Mouse (Mus musculus): ENCODE results near the gene Mtap. TPM values are rescaled to one million over a fixed set of nuclear protein-coding genes. Genes with fewer than 3 reads are reported as not detected.

Gene Mtap
- polyA plus RNA-seq, 1 experiment, result 2.5 TPM

DNA sequence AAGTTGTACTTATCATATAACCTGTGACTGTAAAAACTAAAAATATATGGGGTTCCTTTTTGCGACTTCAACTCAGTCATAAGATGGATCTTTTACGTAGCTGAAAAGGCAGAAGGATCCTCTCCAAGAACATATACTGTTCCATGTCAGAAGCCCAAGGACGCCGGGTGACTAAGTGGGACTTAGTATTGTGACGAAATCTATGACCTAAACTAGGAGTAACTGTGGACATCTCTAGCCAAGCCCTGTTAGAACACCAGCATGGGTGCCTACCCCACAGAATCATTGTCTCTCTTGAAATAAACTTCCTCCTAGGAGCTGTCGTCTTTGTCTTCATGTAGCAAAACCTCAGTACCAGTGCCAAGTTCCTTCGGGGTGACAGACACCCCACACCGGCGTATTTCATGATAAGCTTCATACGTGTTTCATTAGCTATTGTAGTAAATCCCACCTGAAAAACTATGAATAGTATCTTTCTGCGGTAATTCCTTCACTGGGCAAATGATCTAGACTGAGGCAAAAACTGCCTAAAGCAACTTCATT, 24.7 kb upstream of the Mtap start:
- H3K9me3 ChIP-seq, result no peaks in the 10 kb centered on the region
- H3K36me3 ChIP-seq (replicated peaks; ENCODE audit: low read length), result peaks cover 3% of the 10 kb centered on the region
- no peak for TF ChIP-seq GATA1 (IDR thresholded peaks at IDR 0.05; ENCODE audit: borderline replicate concordance, low read length)
- peaks cover 37% of the 10 kb centered on the region for H3K4me1 ChIP-seq
- H3K27me3 ChIP-seq (replicated peaks), result no peaks in the 10 kb centered on the region
- no peak overlapping the region for H3K4me3 ChIP-seq (replicated peaks)

DNA sequence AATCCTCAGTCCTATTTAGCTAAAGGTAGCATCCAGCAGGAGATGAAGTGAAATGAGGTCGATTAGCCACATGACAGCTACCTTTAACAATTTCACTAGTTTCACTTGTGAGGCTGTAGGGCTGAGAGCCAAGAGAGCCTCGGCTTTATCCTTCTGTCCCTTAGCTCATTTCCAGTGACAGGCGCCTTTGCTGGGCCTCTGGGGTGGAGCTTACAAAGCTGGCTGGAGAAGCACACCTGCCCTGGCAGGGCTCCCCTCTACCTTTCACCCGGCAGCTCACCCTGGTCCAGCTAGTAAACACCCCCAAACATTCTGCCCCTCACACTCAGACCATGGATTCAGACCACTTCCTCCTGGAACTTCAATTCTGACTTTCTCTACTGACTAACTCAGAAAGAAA, 24.1 kb upstream of the Mtap start:
- Histone ChIP-seq H3K27me3 (replicated peaks) (no peaks in the 10 kb centered on the region), H3K4me1 (peaks cover 31% of the 10 kb centered on the region), H3K9me3 (no peaks in the 10 kb centered on the region), H3K4me3 (replicated peaks) (no peak overlapping the region), H3K36me3 (replicated peaks; ENCODE audit: low read length) (peaks cover 3% of the 10 kb centered on the region)
- TF ChIP-seq FLI1 (IDR thresholded peaks at IDR 0.05; ENCODE audit: low read length) (no peak), GATA1 (IDR thresholded peaks at IDR 0.05; ENCODE audit: borderline replicate concordance, low read length) (no peak)

DNA sequence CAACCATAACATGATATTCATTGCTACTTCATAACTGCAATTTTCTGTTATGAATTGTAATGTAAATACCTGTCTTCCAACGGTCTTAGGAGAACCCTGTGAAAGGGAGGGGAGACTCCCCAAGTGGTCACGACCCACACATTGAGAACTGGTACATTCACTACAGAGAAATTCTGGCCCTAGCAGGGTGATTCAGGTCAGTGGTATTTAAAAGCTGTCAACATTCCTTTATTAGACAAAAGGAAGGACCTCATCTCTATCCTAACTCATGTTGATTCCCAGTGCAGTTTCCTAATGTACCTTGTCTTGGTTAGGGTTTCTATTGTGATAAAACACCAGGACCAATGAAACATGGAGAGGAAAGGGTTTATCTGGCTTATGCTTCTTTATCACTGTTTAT, 20.9 kb upstream of the Mtap start:
- H3K4me3 ChIP-seq (replicated peaks), result no peak overlapping the region
- H3K36me3 ChIP-seq (replicated peaks; ENCODE audit: low read length), result peaks cover 3% of the 10 kb centered on the region
- H3K27me3 ChIP-seq (replicated peaks), result no peaks in the 10 kb centered on the region
- TF ChIP-seq FLI1 (IDR thresholded peaks at IDR 0.05; ENCODE audit: low read length), result no peak
- TF ChIP-seq GATA1 (IDR thresholded peaks at IDR 0.05; ENCODE audit: borderline replicate concordance, low read length), result no peak
- H3K4me1 ChIP-seq, result peaks cover 53% of the 10 kb centered on the region
- H3K9me3 ChIP-seq, result no peaks in the 10 kb centered on the region

DNA sequence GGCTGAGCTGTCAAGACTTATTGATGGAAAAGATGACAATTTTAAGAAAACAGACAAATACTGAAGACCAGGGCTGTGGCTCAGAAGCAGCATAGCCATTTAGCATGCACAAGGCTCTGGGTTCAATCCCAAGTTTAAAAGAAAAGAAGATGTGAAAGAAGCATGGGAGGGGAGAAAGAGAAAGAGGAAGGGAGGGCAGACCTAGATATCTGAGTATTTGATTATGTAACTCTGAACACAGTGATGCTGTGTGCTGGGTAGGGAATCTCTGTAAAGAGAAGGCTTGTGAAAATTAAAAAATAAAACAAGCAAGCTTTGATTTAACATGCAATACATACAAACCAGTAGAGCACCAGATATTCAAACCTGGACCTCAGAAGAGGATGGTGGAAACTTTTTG, 17.0 kb upstream of the Mtap start:
- Histone ChIP-seq H3K4me3 (replicated peaks) (no peak overlapping the region), H3K9me3 (no peaks in the 10 kb centered on the region), H3K4me1 (peaks cover 49% of the 10 kb centered on the region), H3K27me3 (replicated peaks) (no peaks in the 10 kb centered on the region), H3K36me3 (replicated peaks; ENCODE audit: low read length) (peaks cover 3% of the 10 kb centered on the region)
- TF ChIP-seq FLI1 (IDR thresholded peaks at IDR 0.05; ENCODE audit: low read length) (no peak), GATA1 (IDR thresholded peaks at IDR 0.05; ENCODE audit: borderline replicate concordance, low read length) (no peak)

DNA sequence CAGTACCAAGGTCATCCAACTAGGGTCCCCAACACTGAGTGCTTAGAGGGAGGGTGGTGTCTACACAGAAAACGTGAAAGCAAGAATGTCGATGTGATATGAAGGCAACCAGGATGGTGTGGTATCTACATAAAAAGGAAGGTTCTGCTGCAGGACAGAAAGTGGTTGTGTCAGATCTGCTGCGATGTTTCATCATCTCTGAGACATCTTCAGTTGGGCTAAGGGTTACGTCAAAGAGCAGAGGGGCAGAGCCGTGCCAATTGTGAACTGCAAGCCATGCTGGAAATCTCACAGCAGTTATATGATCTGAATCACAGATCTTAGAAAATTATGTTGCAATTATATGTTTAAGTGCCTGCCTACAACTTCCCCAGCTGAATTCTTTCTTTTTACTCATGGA, 16.6 kb upstream of the Mtap start:
- TF ChIP-seq FLI1 (IDR thresholded peaks at IDR 0.05; ENCODE audit: low read length), result no peak
- no peak for TF ChIP-seq GATA1 (IDR thresholded peaks at IDR 0.05; ENCODE audit: borderline replicate concordance, low read length)
- no peaks in the 10 kb centered on the region for H3K27me3 ChIP-seq (replicated peaks)
- H3K36me3 ChIP-seq (replicated peaks; ENCODE audit: low read length), result peaks cover 3% of the 10 kb centered on the region
- H3K4me1 ChIP-seq, result peaks cover 50% of the 10 kb centered on the region
- H3K4me3 ChIP-seq (replicated peaks), result no peak overlapping the region
- no peaks in the 10 kb centered on the region for H3K9me3 ChIP-seq

DNA sequence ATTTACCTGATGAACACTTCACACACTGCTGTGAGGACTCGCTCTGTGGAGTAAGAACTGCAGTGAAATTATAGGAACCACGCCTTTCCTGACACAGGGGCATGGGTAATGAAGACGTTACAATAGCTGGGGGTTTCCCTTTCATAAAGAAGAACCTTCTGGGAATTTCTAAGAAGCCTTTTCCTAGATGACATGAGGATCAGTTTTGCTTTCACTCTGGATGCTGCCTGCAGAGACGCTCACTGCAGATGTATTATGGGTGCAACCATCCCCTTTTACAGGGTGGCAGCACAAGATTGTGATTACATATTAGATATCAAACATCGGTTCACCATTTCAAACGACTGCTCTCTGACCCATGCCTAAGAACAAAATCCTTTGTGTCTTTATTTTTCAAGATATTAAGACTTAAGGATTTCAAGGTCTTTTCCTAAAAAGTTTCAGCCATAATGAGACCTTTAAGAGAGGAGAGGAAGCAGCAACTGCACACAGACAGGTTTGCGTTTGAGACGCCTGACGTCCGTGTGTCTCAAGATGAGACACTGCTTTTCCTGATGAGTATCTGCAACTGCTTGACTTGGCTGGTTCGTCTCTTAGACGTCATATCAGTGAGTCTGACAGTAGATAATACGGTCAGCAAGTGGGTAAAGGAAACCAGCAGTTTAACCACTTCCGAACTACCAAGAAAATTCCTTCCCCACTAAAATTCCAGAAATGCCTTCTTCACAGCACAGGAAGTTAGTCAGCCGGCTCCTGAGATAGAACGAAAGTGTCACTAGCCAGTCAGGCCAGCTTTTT, 13.3 kb upstream of the Mtap start:
- no peaks in the 10 kb centered on the region for H3K27me3 ChIP-seq (replicated peaks)
- no peaks in the 10 kb centered on the region for H3K36me3 ChIP-seq (replicated peaks; ENCODE audit: low read length)
- H3K4me3 ChIP-seq (replicated peaks), result peak overlapping the region; percentile 74
- peaks cover 63% of the 10 kb centered on the region for H3K4me1 ChIP-seq
- TF ChIP-seq GATA1 (IDR thresholded peaks at IDR 0.05; ENCODE audit: borderline replicate concordance, low read length), result no peak
- TF ChIP-seq FLI1 (IDR thresholded peaks at IDR 0.05; ENCODE audit: low read length), result no peak
- H3K9me3 ChIP-seq, result no peaks in the 10 kb centered on the region

DNA sequence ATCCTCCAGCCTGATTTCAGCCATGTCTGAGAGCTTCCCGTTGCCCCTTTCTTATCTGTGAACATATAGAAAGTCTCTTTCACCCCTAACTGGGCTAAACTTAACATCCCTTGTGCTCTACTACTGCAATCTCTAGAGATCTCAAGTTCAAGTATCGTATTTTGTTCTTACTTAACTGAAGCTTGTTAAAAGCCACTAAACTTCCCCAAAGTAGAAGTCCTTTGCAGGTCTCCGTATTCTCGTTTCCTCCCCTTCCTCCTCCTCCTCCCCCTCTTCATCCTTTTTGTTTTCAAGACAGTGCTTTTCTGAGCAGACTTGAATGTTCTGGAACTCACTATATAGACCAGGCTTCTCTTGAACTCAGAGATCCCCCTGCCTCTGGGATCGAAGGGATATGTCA, 9.2 kb upstream of the Mtap start:
- Histone ChIP-seq H3K27me3 (replicated peaks) (no peaks in the 10 kb centered on the region), H3K4me3 (replicated peaks) (peak overlapping the region; percentile 83), H3K36me3 (replicated peaks; ENCODE audit: low read length) (no peaks in the 10 kb centered on the region), H3K4me1 (peaks cover 52% of the 10 kb centered on the region), H3K9me3 (no peaks in the 10 kb centered on the region)
- TF ChIP-seq FLI1 (IDR thresholded peaks at IDR 0.05; ENCODE audit: low read length) (no peak), GATA1 (IDR thresholded peaks at IDR 0.05; ENCODE audit: borderline replicate concordance, low read length) (no peak)

DNA sequence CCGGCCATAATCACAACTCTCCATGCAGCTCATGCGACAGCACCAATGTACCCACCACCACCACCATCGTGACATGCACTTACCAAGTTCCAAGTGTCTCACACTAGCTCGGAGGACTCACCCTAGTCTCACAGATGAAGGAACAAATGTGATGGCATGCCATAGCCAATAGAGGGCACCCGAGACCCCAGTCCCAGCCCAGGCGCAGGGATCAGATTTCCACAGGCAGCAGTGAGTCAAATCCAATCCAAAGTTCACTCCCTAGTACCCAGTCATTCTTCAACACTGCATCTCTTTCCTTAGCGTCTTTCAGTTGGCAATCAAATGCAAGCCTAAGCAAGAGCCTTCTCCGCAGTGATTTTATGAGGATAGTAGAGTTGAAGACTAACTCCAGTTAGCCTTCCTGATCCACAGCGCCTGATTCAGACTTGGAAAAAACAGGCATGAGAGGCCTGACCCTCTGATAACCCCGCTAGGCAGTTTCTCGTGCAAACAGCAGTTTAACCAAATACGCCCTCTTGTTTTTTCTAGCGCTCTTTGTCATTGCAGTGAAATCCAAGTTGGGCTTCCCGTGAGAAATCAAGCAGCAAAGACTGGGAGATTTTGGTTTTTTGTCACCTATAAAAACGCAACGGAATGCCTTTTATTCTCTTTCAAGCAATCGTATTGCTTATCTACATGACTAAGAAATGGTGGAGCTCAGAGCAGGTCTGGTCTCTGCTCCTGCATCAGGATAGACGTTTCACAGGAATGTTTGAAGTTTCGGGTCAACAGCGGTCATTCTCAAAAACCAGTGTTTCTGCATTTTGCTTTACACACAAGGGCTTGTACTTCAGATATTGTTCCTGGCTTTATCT, 8.6 kb upstream of the Mtap start:
- H3K36me3 ChIP-seq (replicated peaks; ENCODE audit: low read length), result no peaks in the 10 kb centered on the region
- no peaks in the 10 kb centered on the region for H3K9me3 ChIP-seq
- peak overlapping the region; percentile 83 for H3K4me3 ChIP-seq (replicated peaks)
- H3K27me3 ChIP-seq (replicated peaks), result no peaks in the 10 kb centered on the region
- TF ChIP-seq FLI1 (IDR thresholded peaks at IDR 0.05; ENCODE audit: low read length) (no peak), GATA1 (IDR thresholded peaks at IDR 0.05; ENCODE audit: borderline replicate concordance, low read length) (no peak)
- peaks cover 49% of the 10 kb centered on the region for H3K4me1 ChIP-seq

DNA sequence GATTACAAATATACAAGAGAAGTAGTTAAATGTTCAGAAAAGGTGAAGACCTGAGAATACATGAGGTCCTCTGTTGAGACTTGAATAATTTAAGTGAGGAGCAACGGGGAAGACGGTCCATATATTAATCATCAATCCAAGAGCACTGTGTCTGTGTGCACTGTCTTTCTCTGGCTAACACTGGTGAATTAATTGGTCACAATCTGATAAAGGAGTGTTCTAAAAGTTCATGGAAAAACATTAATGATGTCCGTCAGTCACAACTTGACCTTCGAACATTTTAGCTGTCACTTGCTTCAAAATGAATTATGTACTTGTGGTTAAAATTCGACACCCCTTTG, 8.0 kb upstream of the Mtap start:
- Histone ChIP-seq H3K27me3 (replicated peaks) (no peaks in the 10 kb centered on the region), H3K4me3 (replicated peaks) (no peak overlapping the region), H3K36me3 (replicated peaks; ENCODE audit: low read length) (no peaks in the 10 kb centered on the region), H3K9me3 (no peaks in the 10 kb centered on the region), H3K4me1 (peaks cover 49% of the 10 kb centered on the region)
- TF ChIP-seq GATA1 (IDR thresholded peaks at IDR 0.05; ENCODE audit: borderline replicate concordance, low read length) (no peak), FLI1 (IDR thresholded peaks at IDR 0.05; ENCODE audit: low read length) (no peak)

Data from megakaryocyte, embryonic 14.5 days (primary cell).